Mouse (Mus musculus): ENCODE measurements around the gene Tcf7l2. TPM values are rescaled to one million over a fixed set of nuclear protein-coding genes. Genes with fewer than 3 reads are reported as not detected.

Gene Tcf7l2
- total RNA-seq (2021), result 10 to 100 TPM; 22.8 to 26.1 TPM
- long read RNA-seq, experiment 1, partial matches to known transcripts, result 10 of 10 reads
- long read RNA-seq, experiment 1, other reads (novel, unspliced or antisense), result 0 of 10 reads
- long read RNA-seq, experiment 2, partial matches to known transcripts, result 4 of 5 reads
- long read RNA-seq, experiment 2, other reads (novel, unspliced or antisense), result 1 of 5 reads

GRCm38 (mm10) chr19:55741439-55741928 lies at the start of gene Tcf7l2:
Gene Tcf7l2, plus strand, starts transcription at chr19:55741820.
- peak; percentile 94 for DNase-seq

- no peak for DNase-seq
These were observed 47.0 kb upstream of the Tcf7l2 start for GRCm38 (mm10) chr19:55694651-55695050.

GRCm38 (mm10) chr19:55695418-55695817 lies 46.2 kb upstream of the Tcf7l2 start:
- no peak for DNase-seq

GRCm38 (mm10) chr19:55698892-55699291 lies 42.7 kb upstream of the Tcf7l2 start:
- no peak for DNase-seq

GRCm38 (mm10) chr19:55700214-55700568 lies 41.4 kb upstream of the Tcf7l2 start:
- no peak for DNase-seq

- DNase-seq, result no peak
These were observed 40.9 kb upstream of the Tcf7l2 start for GRCm38 (mm10) chr19:55700569-55701282.

GRCm38 (mm10) chr19:55701283-55701633 lies 40.4 kb upstream of the Tcf7l2 start:
- DNase-seq, result no peak

GRCm38 (mm10) chr19:55702081-55702480 lies 39.5 kb upstream of the Tcf7l2 start:
- no peak for DNase-seq

- no peak for DNase-seq
These were observed 38.9 kb upstream of the Tcf7l2 start for GRCm38 (mm10) chr19:55702716-55703115.

- DNase-seq, result no peak
These were observed 37.5 kb upstream of the Tcf7l2 start for GRCm38 (mm10) chr19:55704071-55704470.

- no peak for DNase-seq
These were observed 35.3 kb upstream of the Tcf7l2 start for GRCm38 (mm10) chr19:55706300-55706699.

GRCm38 (mm10) chr19:55706806-55707205 lies 34.8 kb upstream of the Tcf7l2 start:
- peak; percentile 73 for DNase-seq

GRCm38 (mm10) chr19:55708031-55708554 lies 33.5 kb upstream of the Tcf7l2 start:
- no peak for DNase-seq

GRCm38 (mm10) chr19:55710841-55711240 lies 30.8 kb upstream of the Tcf7l2 start:
- DNase-seq, result no peak

- DNase-seq, result no peak
These were observed 29.9 kb upstream of the Tcf7l2 start for GRCm38 (mm10) chr19:55711701-55712100.

- no peak for DNase-seq
These were observed 28.9 kb upstream of the Tcf7l2 start for GRCm38 (mm10) chr19:55712678-55713077.

GRCm38 (mm10) chr19:55714015-55714414 lies 27.6 kb upstream of the Tcf7l2 start:
- DNase-seq, result no peak

- no peak for DNase-seq
These were observed 27.0 kb upstream of the Tcf7l2 start for GRCm38 (mm10) chr19:55714665-55715064.

- DNase-seq, result no peak
These were observed 22.5 kb upstream of the Tcf7l2 start for GRCm38 (mm10) chr19:55719083-55719482.

- DNase-seq, result no peak
These were observed 21.9 kb upstream of the Tcf7l2 start for GRCm38 (mm10) chr19:55719524-55720408.

GRCm38 (mm10) chr19:55720409-55721092 lies 21.1 kb upstream of the Tcf7l2 start:
- DNase-seq, result no peak

GRCm38 (mm10) chr19:55722376-55722775 lies 19.2 kb upstream of the Tcf7l2 start:
- DNase-seq, result no peak
